Mouse (Mus musculus): ENCODE results near the gene Liph. TPM values are rescaled to one million over a fixed set of nuclear protein-coding genes. Genes with fewer than 3 reads are reported as not detected.
A peak's percentile ranks its signal among the peaks of the same experiment; 100 is the strongest.
"Not testable (repeated sequence)": the region's sequence is repeated elsewhere in the genome, so short reads cannot be mapped to it uniquely, and the experiment has no call there.

Liph gene
- total RNA-seq, 4 experiments from 2014 or later: not detected

DNA sequence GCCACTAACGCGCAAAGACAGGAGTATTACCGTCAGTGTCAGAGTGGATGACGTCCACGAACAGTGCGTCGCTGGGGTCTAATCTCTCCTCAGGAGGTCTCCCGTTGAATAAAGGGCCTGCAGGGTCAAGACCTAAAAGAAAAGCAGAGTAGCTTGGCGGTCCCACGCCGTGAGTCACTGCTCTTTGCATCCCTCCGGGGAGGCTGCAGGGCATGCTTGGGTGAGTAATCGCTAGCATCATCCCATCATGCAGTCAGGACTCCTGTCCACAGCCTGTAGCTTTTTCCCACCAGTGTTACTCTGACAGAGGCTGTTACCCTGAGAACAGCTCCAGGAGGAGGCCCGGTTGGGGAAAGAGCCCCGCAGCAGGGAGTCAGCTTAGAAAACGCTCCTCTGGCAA, 19.3 kb downstream of the Liph start:
- DNase-seq (ENCODE audit: low spot score): no peak

DNA sequence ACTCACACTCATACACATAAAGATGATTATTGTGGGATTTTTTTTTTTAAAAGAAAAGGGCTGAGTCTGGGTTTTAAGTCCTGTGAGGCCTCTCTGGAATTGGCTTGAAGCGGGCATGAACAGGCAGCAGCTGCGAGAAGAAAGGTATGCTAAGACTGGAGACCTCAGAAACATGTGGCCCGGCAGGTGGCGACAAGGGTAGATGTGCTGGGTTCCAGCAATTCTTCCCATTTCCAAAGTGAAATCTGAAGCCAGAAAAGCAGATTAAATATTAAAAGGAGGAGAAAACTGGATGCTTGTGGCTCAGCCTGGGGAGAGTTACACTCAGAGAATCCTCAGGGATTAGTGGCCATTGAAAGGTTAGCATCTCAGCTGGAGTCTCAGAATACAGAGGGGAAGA, 24.0 kb downstream of the Liph start:
- no peak for DNase-seq (ENCODE audit: low spot score)

- no peak for DNase-seq (ENCODE audit: low spot score)
These were observed 24.9 kb downstream of the Liph start for GRCm38 (mm10) chr16:21970536-21970935.

DNA sequence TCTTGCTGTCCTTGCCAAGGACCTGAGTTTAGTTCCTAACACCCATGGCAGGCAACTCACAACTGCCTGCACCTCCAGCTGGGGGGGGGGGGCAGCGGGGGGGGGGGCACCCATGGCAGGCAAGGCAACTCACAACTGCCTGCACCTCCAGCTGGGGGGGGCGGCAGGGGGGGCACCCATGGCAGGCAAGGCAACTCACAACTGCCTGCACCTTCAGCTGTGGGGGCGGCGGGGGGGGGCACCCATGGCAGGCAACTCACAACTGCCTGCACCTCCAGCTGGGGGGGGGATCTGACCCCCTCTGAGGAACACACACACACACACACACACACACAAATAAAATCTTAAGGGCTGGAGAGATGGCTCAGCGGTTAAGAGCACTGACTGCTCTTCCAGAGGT, 25.6 kb downstream of the Liph start:
- DNase-seq (ENCODE audit: low spot score): no peak

GRCm38 (mm10) chr16:21965576-21965975, 29.9 kb downstream of the Liph start:
- DNase-seq (ENCODE audit: low spot score): no peak

DNA sequence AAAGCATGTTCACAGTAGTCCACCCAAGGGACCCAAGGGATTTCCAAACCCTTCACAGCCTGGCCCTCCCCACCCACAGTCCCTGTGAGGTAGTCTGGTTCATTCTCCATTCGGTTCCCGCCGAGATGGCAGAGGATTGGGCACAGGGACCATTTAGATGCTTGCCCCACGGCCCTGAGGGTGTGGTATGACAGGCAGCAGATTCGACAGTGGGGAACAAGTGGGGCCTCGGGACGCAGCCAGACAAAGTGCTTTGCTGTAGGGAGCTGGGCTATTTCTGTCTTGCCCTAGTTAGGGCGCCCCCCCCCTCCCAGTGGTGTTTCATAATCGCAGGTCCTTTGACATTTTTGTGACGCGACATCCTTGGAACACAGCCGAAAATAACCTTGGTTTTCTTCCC, 39.9 kb downstream of the Liph start:
- peak; percentile 33 for DNase-seq (ENCODE audit: low spot score)

GRCm38 (mm10) chr16:21946761-21947715, 48.4 kb downstream of the Liph start, which contains the start of gene Tmem41a:
Tmem41a (minus strand) TSS chr16:21947552.
- DNase-seq (ENCODE audit: low spot score): peak; percentile 80

- no peak for DNase-seq (ENCODE audit: low spot score)
These were observed 67.0 kb downstream of the Liph start for GRCm38 (mm10) chr16:21928471-21928870.

DNA sequence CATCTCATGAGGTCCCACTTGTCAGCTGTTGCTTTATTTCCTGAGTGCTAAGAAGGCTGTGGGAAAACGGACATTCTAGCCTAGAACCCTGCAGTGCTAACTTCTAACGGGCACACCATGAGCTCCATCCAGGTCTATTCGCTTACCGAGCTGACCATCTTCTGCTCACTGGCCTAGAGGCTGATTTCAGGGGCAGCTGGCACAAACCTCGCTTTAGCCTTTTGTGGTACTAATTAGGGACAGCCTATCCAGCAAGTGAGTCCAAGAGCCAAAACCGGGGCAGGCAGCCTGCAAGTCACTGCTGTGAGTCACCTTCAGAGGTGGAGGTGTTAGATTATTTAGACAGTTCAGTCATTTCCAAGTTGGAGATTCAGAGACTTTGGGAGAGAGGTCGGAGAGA, 78.8 kb downstream of the Liph start:
- DNase-seq (ENCODE audit: low spot score): peak; percentile 3

DNA sequence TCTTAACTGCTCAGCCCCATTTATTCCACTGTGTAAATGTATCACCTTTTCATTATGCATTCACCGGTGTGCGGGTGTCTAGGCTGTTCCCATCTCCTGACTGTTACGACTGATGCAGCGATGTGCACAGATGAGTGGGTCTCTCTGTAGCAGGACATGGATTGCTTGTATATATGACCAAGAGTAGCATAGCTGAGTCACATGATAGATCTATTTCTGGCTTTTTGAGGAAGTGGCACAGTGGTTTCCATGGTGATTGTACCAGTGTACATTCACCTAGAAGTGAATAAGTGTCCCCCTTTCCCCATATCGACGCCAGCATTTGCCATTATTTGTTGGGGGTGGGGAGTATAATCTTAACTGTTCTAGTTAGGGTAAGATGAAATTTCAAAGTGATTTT, 82.1 kb downstream of the Liph start:
- no peak for DNase-seq (ENCODE audit: low spot score)

- DNase-seq (ENCODE audit: low spot score): not testable (repeated sequence)
These were observed 86.6 kb downstream of the Liph start for GRCm38 (mm10) chr16:21908906-21909305.

GRCm38 (mm10) chr16:21906902-21907301, 88.6 kb downstream of the Liph start:
- no peak for DNase-seq (ENCODE audit: low spot score)

GRCm38 (mm10) chr16:21905996-21906395, 89.5 kb downstream of the Liph start:
- DNase-seq (ENCODE audit: low spot score): no peak

DNA sequence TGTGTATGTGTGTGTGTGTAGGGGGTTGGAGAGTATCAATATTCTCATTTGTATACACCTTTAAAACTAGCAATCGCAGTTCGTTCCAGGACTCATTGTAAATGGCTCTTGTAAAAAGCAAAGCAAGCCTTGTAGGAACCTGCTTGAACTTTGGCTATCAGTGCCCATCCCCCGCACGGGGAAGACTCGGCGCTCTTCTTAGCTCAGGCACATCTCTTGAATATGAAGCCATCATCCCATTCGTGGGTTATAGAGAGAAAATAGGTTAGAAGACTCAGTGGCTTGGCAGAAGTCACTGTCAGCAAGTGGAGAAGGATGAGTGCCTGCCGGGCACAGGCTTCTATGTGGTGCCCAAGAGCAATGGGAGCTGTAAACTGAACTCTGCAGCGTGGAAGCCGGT, 90.8 kb downstream of the Liph start:
- no peak for DNase-seq (ENCODE audit: low spot score)

Other genes starting within 250 kb of the Liph start
- gene Ehhadh, start 207.9 kb downstream of the Liph start, total RNA-seq (2022): 10 to 100 TPM; 10.8 to 17.3 (median 14.3) TPM
- gene Map3k13, start 201.3 kb downstream of the Liph start, total RNA-seq (2022): 1 to 10 TPM in 1 of 4 experiments, under 1 TPM in 3; 0.78 to 1.5 (median 0.84) TPM
- 10 to 100 TPM; 11.1 to 17.8 (median 14.1) TPM for gene Tmem41a, start 48.1 kb downstream of the Liph start, total RNA-seq (2022)
- 10 to 100 TPM; 21.7 to 28.2 (median 27.1) TPM for gene Senp2, start 13.8 kb upstream of the Liph start, total RNA-seq (2022)
- gene Igf2bp2, start 167.6 kb upstream of the Liph start, total RNA-seq (2022): 1 to 10 TPM; 3.6 to 4.4 (median 3.9) TPM

Measured in heart, adult 8-10 months (tissue).